Mouse (Mus musculus) midbrain, embryonic 11.5 days (tissue): Measurements from ENCODE around the gene Gmnn. TPM values are rescaled to one million over a fixed set of nuclear protein-coding genes. Genes with fewer than 3 reads are reported as not detected.

ENCODE experiments used
- polyA plus RNA-seq: library from polyadenylated mRNA; unstranded; fragments of >200 nt; fragmentation: Nextera tagmentation; extraction: Ambion mirVana; gene quantifications from 2 replicates; pipeline ENCODE4 v1.2.1, GENCODE M21; 2014

Gene Gmnn
- polyA plus RNA-seq, 1 experiment from 2014 or later: 145 TPM

Other genes with a start within 250 kb of the Gmnn start
- gene Ripor2, start 179.7 kb downstream of the Gmnn start, polyA plus RNA-seq: 9.2 and 11.1 TPM in 2 replicates
- 0.26 TPM in 1 of 2 replicates, not detected in the other for gene Armh2, start 20.7 kb downstream of the Gmnn start, polyA plus RNA-seq
- gene BC005537, start 39.7 kb upstream of the Gmnn start, polyA plus RNA-seq: 25.0 and 26.1 TPM in 2 replicates
- 53.5 and 58.8 TPM in 2 replicates for gene Acot13, start 69.6 kb upstream of the Gmnn start, polyA plus RNA-seq
- gene Tdp2, start 69.8 kb upstream of the Gmnn start, polyA plus RNA-seq: 79.6 and 80.9 TPM in 2 replicates
- gene D130043K22Rik, start 83.2 kb upstream of the Gmnn start, polyA plus RNA-seq: 0.58 and 1.1 TPM in 2 replicates
- gene Aldh5a1, start 175.7 kb upstream of the Gmnn start, polyA plus RNA-seq: 8.6 and 9.1 TPM in 2 replicates
- gene Gpld1, start 181.2 kb upstream of the Gmnn start, polyA plus RNA-seq: 0.23 and 0.47 TPM in 2 replicates